Mouse (Mus musculus) urinary bladder, adult 18-20 months (tissue): Measurements from ENCODE around the gene Esrrb.

Source experiments
- DNase-seq, 2 experiments: peaks; one replicate each; pipeline ENCODE4 v3.0.0; 2022; ENCODE audit warnings: low spot score in 2 of 2, mixed read lengths in 2 of 2

Esrrb gene

DNA sequence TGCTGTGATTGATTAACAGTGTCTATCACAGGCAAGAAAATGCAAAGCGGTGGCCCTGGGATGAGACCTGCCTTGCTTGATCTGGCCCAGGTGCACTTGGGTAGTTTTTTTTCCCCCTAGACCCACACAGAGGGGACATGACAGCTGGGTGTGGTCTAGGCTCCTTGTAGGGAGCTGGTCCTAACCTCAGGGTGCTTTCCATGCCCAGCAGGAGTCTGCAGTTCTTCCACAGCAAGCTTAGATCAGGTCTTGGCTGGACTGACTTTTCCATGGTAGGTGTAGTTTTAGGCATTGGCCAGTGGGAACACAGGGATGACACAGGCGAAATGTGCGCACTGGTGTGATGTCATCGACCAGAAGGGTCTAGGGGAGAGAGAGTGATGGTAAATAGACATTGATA lies 136.2 kb downstream of the Esrrb start:
- no peak for DNase-seq

DNA sequence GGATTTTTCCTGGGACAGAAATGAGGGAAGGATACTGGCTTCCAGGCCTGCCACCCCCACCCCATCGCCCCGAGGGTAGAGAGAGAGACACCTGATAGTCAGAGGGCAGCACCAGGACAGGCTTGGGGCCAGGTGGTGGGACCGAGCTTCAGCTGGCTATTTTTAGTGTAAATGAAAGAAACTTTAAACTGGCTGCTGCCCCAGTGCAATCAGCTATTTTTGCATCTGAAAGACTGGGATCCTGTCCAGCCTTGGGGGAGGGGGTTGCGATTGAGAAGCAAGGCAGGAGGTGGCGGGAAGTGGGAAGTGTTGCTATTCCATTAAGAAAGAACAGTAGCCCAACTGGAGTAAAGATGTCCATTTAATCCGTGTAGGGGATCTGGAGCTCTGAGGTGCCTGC lies 137.8 kb downstream of the Esrrb start:
- DNase-seq, result no peak

GRCm38 (mm10) chr12:86501728-86502127 lies 140.8 kb downstream of the Esrrb start:
- DNase-seq, result no peak

DNA sequence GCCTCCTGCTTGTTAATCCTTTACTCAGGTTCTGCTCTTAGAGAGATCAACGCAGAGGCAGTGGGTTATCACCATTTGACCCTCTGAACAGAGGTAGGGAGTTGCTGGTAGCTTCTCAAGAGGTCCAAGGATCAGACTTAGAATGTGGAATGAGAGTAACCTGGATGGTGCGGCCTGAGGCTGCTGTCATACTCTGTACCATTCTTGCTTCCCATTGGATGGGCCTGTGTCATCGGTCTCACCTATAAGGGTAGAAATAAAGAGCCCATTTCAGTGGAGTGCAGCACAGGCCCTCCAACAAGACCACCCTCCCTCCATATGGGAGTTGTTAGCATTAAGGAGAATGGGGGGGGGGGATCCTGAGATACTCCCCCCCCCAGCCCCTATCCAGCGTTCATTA lies 143.0 kb downstream of the Esrrb start:
- no peak for DNase-seq

- no peak for DNase-seq
Observed at GRCm38 (mm10) chr12:86504321-86504720, 143.4 kb downstream of the Esrrb start.

- DNase-seq, result no peak
Observed at GRCm38 (mm10) chr12:86507741-86508140, 146.8 kb downstream of the Esrrb start.

DNA sequence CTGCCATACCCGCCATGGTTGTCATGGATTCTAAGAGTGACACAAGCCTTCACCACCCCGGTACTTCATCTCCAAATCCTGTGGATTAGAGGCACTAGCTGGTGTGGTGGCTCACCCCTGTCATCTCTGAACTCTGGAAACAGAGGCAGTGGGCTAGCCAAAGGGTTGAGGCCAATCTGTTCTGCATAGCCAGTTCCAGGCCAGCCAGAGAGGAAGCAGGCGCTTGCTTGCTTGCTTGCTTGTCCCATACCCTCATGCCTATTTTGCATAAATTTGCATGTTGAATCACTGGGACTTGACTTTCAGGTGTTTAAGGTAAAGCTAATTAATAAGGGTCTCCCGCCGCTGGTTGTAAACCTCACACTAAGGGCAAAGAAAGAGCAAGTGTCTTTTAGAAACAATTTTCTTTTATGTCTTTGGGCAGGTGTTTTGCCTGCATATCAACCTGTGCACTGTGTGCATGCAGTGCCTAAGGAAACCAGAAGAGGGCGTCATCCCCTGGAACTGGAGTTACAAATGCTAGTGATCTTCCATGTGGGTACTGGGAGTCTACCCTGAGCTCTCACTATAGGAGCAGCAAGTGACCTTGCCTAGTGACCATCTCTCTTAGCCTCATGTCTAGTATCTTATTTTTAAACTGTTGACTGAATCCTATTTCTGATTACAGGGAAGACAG lies 147.5 kb downstream of the Esrrb start:
- no peak for DNase-seq

DNA sequence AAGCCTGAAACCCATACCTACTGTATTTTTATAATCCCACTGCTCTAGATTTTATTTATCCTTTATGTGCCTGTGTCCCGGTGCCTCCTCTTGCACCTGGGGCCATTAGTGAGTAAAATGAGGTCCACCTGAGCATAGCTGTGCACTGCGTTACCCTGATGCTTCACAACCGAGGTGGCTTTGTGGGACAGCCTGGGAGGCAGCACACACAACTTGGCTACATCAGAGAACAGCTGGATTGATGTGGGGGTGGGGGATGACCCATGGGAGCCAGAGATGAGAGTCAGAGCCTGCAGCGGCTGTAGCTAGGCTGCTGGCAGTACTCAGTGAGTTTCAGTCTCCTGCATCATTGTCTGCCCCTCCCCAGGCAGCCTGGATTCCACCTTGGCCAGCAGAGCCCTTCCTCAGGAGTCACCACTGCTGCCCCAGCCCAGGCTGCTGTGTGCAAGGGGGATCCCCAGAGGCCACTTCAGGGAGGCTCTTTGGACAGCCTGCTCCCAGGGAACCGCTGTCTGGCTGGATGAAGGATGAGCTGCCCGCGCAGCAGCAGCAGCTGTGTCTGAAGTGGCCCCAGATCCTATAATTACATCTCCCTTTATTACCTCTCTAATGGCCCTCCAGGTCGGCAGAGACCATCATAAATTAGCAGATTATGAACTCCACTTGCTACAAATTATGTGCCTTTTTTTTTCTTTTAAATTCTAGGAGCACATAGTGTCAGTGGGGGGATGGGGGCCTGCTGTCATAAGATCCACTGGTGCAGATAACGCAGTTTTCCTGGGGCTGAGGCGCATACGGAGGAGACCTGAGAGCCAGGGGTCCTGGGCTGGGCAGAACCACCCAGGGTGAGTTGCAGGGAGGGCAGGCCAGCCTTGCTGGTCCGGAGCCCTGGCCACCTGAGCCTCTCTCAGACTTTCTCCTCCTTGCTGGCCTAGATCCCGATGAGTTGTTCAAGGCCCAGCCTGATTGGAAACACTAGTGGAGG lies 148.7 kb downstream of the Esrrb start:
- no peak for DNase-seq

DNA sequence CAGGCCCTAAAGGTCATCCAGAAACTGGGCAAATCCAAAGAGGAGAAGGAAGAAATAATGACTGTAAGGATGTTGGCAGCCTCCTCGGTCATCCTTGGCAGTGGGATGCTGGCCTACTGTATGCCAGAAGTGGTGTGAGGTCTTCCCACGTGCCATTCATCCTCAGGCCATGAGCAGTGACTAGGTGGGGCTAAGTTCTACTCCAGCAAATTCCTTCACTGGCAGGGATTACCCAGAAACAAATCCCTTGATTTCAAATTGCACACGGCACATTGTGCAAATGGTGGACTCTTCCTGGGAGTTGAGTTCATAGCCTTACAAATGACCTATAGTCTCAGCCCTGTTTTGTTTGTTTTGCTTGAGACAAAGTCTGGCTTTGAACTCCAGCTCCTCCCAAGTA lies 151.4 kb downstream of the Esrrb start:
- DNase-seq, result no peak

DNA sequence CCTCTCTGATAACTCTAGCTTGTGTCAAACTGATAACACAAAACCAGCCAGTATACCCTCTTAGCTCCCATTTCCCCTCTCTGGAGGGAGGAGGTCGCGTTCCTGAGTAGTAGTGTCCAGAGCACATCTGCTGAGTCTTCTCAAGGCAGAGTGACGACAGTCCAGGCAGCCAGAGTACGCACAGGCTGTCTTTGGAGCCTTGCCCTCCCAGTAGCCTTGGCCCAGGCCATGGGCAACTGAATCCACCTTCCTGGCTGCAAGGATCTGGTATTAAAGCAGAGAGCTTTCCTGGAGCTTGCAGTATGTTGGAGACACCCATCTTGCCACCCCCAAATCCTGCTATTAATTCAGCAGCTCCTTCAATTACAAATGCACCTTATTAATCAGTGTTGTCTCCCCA lies 152.7 kb downstream of the Esrrb start:
- DNase-seq, result no peak

- no peak for DNase-seq
Observed at GRCm38 (mm10) chr12:86516602-86517001, 155.7 kb downstream of the Esrrb start.

- no peak for DNase-seq
Observed at GRCm38 (mm10) chr12:86517721-86518120, 156.8 kb downstream of the Esrrb start.

DNA sequence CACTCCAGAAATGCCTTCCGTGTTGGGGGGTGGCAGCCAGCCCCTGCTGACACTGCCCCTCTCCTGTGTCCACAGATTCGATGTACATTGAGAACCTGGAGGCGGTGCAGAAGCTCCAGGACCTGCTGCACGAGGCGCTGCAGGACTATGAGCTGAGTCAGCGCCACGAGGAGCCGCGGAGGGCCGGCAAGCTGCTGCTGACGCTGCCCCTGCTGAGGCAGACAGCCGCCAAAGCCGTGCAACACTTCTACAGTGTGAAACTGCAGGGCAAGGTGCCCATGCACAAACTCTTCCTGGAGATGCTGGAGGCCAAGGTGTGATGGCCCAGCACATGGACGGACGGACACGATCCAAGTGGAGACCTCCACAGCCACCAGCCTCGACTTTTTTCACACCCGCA lies 157.8 kb downstream of the Esrrb start:
- no peak for DNase-seq

DNA sequence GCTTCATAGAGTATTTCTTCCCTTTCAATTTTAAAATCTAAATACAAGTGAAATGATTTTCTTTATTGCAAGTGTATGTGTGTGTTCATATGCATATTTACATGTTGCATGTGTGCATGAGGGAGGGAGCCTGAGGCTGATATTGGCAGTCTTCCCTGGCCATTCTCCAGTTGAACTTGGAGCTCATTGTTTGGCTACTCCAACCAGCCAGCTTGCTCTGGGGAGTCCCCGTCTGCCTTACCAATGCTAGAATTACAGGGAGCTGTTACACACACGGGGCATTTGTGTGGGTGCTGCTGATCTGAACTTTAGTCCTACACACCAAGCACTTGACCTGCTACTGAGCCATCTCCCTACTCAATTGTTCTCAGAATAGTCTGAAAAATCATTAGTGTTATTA lies 173.4 kb downstream of the Esrrb start:
- no peak for DNase-seq

DNA sequence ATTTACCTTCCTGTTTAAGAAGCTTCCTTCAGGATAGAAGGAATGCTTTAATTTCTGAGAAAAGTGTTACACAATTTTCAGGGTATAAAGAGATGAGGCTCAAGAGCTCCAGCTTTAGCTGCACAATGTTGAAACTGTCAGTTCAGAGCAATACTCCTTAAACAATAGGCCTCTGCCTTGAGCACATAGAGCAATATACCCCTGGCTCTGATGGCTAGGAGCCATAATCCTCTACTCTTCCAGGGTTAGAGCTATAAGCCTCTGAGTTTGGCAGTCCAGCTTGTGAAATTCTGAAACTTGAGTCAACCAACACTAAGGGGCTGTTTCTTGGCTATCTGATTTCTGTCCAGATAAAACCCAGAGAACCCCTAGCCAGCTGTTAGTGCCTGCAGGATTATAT lies 176.9 kb downstream of the Esrrb start:
- no peak for DNase-seq

DNA sequence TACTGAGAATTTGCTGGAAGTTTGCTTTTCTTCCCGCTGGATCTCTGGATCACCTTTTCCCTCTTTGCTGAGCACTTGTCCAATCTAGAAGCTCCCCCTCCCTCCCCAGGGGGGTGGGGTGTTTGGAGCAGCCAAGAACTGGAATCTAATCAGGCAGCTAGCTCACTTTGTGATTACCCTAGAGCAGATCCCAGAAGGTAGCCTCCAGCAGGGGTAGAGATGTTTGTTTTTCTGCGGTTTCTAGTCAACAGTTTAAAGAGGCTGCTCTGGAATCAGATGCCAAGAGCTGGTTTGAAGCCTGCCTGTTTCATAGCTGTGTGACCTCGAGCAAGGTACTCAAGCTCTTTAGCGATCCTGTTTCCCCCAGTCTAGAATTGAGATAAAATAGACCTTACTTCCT lies 177.8 kb downstream of the Esrrb start:
- no peak for DNase-seq

- no peak for DNase-seq
Observed at GRCm38 (mm10) chr12:86539511-86539910, 178.6 kb downstream of the Esrrb start.

GRCm38 (mm10) chr12:86547808-86548207 lies 186.9 kb downstream of the Esrrb start:
- DNase-seq, result no peak

DNA sequence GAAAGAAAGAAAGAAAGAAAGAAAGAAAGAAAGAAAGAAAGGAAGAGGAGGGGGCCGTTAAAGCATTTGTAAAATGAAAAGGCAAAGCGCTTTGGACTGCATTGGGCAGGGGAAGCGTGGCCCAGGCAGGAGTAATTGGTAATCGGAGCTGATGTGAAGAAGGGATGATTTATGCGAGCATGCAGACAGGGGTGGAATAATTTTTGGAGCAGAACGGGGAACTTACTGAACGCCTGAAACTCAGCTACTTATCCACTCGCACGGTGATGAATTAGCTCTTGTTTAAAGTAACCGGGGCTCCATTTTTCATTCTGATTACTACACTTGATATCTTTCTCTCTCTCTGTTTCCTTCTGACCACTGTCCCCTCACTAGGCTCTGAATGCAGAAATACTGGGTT lies 192.1 kb downstream of the Esrrb start:
- no peak for DNase-seq

DNA sequence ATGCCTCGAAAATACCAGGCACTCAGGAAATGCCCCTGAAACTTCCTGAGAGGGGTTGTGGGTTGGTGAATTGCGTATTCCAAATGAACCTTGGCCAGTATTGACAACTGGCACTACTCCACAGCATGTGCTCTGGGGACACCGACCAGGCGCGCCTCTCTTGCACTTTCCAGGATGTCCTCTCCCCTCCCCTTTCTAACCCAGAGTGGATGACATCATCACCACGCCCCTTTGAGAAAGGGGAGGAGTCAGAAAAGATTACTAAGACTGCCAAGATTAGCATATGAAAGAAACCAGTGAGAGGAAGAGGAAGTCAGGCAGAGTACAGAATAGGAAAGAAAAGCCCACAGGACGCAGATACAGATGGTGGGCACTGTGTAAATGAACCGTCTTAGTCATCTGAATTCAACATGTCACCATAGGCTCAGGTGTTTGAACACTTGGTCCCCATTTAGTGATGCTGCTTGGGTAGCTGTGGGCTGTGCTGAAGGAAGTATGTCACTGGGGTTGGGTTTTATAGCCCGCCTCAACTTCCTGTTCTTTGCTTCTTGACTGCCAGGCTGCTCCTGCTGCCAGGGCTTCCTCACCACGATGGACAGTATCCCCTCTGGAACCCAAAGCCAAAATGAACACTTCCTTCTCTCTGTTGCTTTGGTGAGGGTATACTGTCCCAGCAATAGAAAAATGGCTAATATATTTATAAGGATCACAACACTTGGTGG lies 196.0 kb downstream of the Esrrb start:
- DNase-seq, result no peak

- no peak for DNase-seq
Observed at GRCm38 (mm10) chr12:86558889-86559288, 198.0 kb downstream of the Esrrb start.

DNA sequence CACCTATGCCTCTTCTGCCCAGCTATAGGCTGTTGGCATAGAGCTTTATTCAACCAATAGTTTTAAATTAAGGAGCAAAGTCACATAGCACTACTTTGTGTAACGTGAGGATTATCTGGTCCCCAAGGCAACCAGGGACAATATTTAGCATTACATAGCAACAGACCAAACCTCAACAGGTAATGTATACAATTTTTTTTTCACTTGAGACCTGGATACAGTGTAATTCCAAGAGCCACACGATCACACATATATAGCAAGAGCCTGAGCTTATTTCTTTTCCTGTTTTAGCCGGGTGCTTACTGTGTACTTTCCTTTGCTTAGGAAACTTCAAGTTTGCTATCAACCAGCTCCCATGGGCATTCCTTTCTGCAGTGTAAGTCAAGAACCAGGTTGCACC lies 201.8 kb downstream of the Esrrb start:
- DNase-seq, result no peak
